Mouse (Mus musculus) hindbrain, embryonic 15.5 days (tissue): ENCODE measurements at regions not wholly inside any gene's neighbourhood (a gene's known extent, or its start where the extent isn't known, plus 50 kb on each side); places are given as distances from the start of the nearest gene placed in this dataset.
A peak's percentile ranks its signal among the peaks of the same experiment; 100 is the strongest.

Experiments
- ATAC-seq: fragments of 200-750 bp; cut with Nextera tagmentation; 2 replicates; pipeline ENCODE4 v1.8.0; 2017; ENCODE audit warnings: low read depth, moderate number of reproducible peaks, moderate TSS enrichment; ENCODE audit not compliant: low FRiP score
- H3K27ac ChIP-seq: fragments of 300-500 bp; sonication (generic); replicated peaks from 2 replicates; pipeline ENCODE4 v1.5.1; 2015; ENCODE audit warnings: mild to moderate bottlenecking, inconsistent platforms
- H3K27me3 ChIP-seq: fragments of 300-500 bp; sonication (generic); 2 replicates; pipeline ENCODE4 v1.6.1; 2015; ENCODE audit warnings: control low read depth, inconsistent platforms
- H3K36me3 ChIP-seq: fragments of 300-500 bp; sonication (generic); 2 replicates; pipeline ENCODE4 v1.6.1; 2015; ENCODE audit warnings: control low read depth, inconsistent platforms
- H3K4me1 ChIP-seq: fragments of 300-500 bp; sonication (generic); replicated peaks from 2 replicates; pipeline ENCODE4 v1.6.1; 2015; ENCODE audit warnings: control low read depth, inconsistent platforms
- H3K4me2 ChIP-seq: fragments of 300-500 bp; sonication (generic); 2 replicates; pipeline ENCODE4 v1.6.1; 2015; ENCODE audit warnings: moderate library complexity, mild to moderate bottlenecking, inconsistent platforms
- H3K4me3 ChIP-seq: fragments of 300-500 bp; sonication (generic); 2 replicates; pipeline ENCODE4 v1.5.1; 2015; ENCODE audit warnings: mild to moderate bottlenecking, inconsistent platforms
- H3K9ac ChIP-seq: fragments of 300-500 bp; sonication (generic); 2 replicates; pipeline ENCODE4 v1.6.1; 2015; ENCODE audit warnings: inconsistent platforms
- H3K9me3 ChIP-seq: fragments of 300-500 bp; sonication (generic); 2 replicates; pipeline ENCODE4 v1.6.1; 2016; ENCODE audit warnings: control low read depth, inconsistent platforms
- WGBS: fragments of 180-500 bp; shearing (Covaris S2); methylation state at CpG from one replicate; pipeline ENCODE4 v1.1.7; 2015; 5-methylcytosine and 5-hydroxymethylcytosine counted together

GRCm38 (mm10) chr7:89035138-89035996 is 368.7 kb downstream of the Tmem135 start:
- no peak overlapping the region for H3K4me2 ChIP-seq
- no peak for ATAC-seq
- H3K9ac ChIP-seq, result no peak overlapping the region
- H3K27me3 ChIP-seq, result no peaks in the 10 kb centered on the region
- no peak overlapping the region for H3K27ac ChIP-seq
- no peaks in the 10 kb centered on the region for H3K36me3 ChIP-seq
- WGBS, result 57% methylated on average over 2 of the region's 2 CpGs
- H3K4me3 ChIP-seq, result no peak overlapping the region
- H3K9me3 ChIP-seq, result no peaks in the 10 kb centered on the region
- 0 out of 2 replicates have a peak, but pooled peaks cover 3% of the 10 kb centered on the region for H3K4me1 ChIP-seq

- ATAC-seq, result no peak
- Histone ChIP-seq H3K4me1 (no peaks in the 10 kb centered on the region), H3K27me3 (no peaks in the 10 kb centered on the region), H3K27ac (no peak overlapping the region), H3K36me3 (no peaks in the 10 kb centered on the region), H3K4me3 (no peak overlapping the region), H3K9ac (no peak overlapping the region), H3K4me2 (no peak overlapping the region), H3K9me3 (no peaks in the 10 kb centered on the region)
- WGBS, result 85% methylated on average over 3 of the region's 3 CpGs
Observed at GRCm38 (mm10) chr7:89023230-89024030, 380.6 kb downstream of the Tmem135 start.

DNA sequence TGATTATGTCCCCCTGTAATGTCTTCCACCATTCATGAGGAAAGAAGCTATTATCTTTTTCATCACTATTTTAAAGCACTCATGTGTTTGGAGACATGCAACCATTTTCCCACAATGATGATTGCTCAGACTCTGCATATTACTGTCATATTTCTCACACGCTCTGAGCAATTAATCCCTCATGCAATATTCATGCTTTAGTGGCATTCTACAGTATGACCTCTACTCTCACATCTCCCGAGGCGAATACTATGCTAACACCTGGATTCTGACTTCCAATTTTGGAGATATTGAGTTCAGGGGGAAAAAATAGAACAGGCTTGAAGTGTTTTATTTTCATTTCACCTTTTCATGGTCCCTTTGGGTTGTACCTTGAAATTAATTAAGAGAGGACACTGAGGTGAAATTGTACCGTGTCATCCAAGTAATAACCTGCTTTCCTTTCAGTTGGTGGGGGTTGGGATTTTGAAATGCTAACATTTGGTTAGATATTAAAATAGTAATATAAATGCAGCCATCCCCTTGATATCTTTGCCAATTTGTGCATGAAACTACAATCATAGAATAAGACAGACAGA is 405.1 kb downstream of the Tmem135 start:
- Histone ChIP-seq H3K36me3 (no peaks in the 10 kb centered on the region), H3K4me3 (no peak overlapping the region), H3K4me2 (no peak overlapping the region), H3K9me3 (no peaks in the 10 kb centered on the region), H3K9ac (no peak overlapping the region), H3K27me3 (no peaks in the 10 kb centered on the region), H3K4me1 (no peaks in the 10 kb centered on the region), H3K27ac (no peak overlapping the region)
- WGBS, result 60% methylated on average over 4 of the region's 4 CpGs
- ATAC-seq, result peak; percentile 74

DNA sequence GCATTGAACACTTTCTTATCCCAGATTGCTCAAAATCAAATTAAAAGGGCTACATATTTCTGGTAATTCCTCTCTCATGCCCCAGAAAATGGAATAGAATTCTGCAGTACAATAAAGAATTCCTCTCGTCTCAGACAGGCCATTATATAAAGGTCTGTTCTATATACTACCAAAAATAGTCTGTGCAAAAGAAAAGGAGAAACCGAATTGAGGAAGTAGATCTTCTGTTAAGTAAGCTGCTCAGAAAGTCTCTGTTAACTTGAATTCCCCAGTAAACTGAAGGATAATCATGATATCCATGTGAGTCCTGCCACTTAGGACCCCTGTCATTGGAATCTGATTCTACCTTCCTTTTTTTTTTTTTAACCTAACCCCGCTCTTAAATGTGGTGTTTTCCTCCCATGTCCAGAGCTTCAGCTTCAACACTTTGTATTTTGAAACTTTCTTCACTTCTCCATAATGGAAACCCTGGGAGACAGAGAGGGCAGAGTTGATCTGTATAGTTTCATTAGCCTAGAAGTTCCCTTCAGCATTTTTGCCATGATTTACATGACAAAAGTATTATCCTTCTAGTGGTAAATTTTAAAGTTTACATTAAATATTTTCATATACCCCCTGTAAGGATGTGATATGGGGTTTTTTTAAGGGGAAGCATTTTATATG is 406.1 kb downstream of the Tmem135 start:
- Histone ChIP-seq H3K9ac (no peak overlapping the region), H3K36me3 (no peaks in the 10 kb centered on the region), H3K9me3 (no peaks in the 10 kb centered on the region), H3K27me3 (no peaks in the 10 kb centered on the region), H3K4me3 (no peak overlapping the region), H3K27ac (no peak overlapping the region), H3K4me1 (no peaks in the 10 kb centered on the region), H3K4me2 (no peak overlapping the region)
- ATAC-seq, result no peak
- WGBS, result 87% methylated on average over 3 of the region's 3 CpGs

DNA sequence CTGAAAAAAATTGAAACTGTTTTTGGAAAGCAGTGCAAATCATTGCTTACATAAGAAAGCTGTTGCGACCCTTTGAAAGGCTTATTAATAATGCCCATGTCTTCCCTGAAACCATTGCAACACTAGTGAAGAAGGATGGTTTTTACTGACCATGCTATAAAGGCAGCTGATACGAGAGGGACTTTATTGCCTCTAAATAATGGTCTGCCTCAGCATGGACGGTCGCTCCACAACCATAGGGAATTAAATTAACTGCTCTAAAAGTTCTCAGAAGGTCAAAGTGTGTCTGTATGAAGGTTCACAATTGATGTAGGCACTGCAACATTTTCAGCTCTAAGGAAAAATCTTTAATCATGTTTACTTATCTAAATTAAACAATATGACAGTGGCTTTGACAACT is 429.6 kb downstream of the Tmem135 start:
- Histone ChIP-seq H3K36me3 (no peaks in the 10 kb centered on the region), H3K27ac (no peak overlapping the region), H3K9me3 (no peaks in the 10 kb centered on the region), H3K4me3 (no peak overlapping the region), H3K27me3 (no peaks in the 10 kb centered on the region), H3K4me1 (no peaks in the 10 kb centered on the region), H3K9ac (no peak overlapping the region), H3K4me2 (no peak overlapping the region)
- WGBS, result 67% methylated on average over 4 of the region's 4 CpGs
- ATAC-seq, result no peak

- Histone ChIP-seq H3K27me3 (no peaks in the 10 kb centered on the region), H3K27ac (no peak overlapping the region), H3K4me1 (no peaks in the 10 kb centered on the region), H3K4me2 (no peak overlapping the region), H3K4me3 (no peak overlapping the region), H3K9me3 (no peaks in the 10 kb centered on the region), H3K36me3 (no peaks in the 10 kb centered on the region), H3K9ac (no peak overlapping the region)
- no peak for ATAC-seq
Observed at GRCm38 (mm10) chr7:88960841-88961240, 443.2 kb downstream of the Tmem135 start.

- Histone ChIP-seq H3K4me2 (no peak overlapping the region), H3K4me3 (no peak overlapping the region), H3K9ac (no peak overlapping the region), H3K36me3 (no peaks in the 10 kb centered on the region), H3K27ac (no peak overlapping the region), H3K27me3 (no peaks in the 10 kb centered on the region), H3K9me3 (no peaks in the 10 kb centered on the region), H3K4me1 (no peaks in the 10 kb centered on the region)
- 76% methylated on average over 4 of the region's 4 CpGs for WGBS
- ATAC-seq, result no peak
Observed at GRCm38 (mm10) chr7:88960190-88960589, 443.8 kb downstream of the Tmem135 start.

- no peak overlapping the region for H3K4me3 ChIP-seq
- no peak overlapping the region for H3K4me2 ChIP-seq
- ATAC-seq, result no peak
- no peaks in the 10 kb centered on the region for H3K27me3 ChIP-seq
- no peaks in the 10 kb centered on the region for H3K9me3 ChIP-seq
- WGBS, result 72% methylated on average over 6 of the region's 6 CpGs
- H3K9ac ChIP-seq, result no peak overlapping the region
- H3K36me3 ChIP-seq, result no peaks in the 10 kb centered on the region
- no peaks in the 10 kb centered on the region for H3K4me1 ChIP-seq
- H3K27ac ChIP-seq, result no peak overlapping the region
Observed at GRCm38 (mm10) chr7:88959332-88960124, 444.5 kb downstream of the Tmem135 start.

DNA sequence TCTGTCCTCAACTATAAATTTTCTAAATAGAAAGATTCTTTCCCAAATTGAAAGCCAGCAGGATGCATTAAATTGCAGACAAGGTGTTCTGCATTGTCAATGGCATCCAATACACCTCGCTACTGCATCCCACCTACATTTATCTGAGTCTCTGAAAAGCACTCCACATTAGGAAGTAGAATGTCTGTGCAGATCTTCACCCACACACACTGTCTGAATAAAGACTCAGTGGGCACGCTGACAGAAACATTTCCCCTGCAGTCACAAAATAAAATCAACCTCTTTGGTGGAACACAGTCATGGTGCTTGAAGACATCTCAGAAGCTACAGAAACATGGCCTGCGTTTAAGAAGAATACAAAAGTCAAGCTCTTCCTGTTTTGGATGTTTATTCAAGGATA is 449.0 kb downstream of the Tmem135 start:
- H3K4me3 ChIP-seq, result no peak overlapping the region
- no peak overlapping the region for H3K9ac ChIP-seq
- 73% methylated on average over 3 of the region's 3 CpGs for WGBS
- H3K9me3 ChIP-seq, result no peaks in the 10 kb centered on the region
- no peaks in the 10 kb centered on the region for H3K36me3 ChIP-seq
- no peak for ATAC-seq
- H3K27ac ChIP-seq, result no peak overlapping the region
- no peaks in the 10 kb centered on the region for H3K4me1 ChIP-seq
- H3K27me3 ChIP-seq, result no peaks in the 10 kb centered on the region
- H3K4me2 ChIP-seq, result no peak overlapping the region

DNA sequence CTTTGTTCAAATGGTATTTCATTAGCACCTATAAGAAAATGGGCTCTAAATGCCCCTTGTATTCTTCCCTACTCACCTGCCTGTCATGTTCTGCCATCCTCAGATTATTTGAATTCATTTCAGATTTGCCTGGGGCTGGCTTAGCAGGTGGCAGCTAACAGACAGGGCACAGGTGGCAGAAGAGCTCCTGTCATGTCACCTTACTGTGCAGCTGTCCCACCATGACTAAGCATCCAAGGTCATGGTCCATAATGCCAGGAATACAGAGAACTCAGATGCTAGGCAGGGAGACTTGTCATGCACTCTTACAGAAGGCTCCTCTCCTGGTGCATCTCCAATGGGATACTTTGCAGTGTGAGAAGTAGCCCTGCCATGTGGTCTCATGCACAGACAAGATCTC is 458.7 kb downstream of the Tmem135 start:
- Histone ChIP-seq H3K27ac (no peak overlapping the region), H3K36me3 (no peaks in the 10 kb centered on the region), H3K4me1 (no peaks in the 10 kb centered on the region), H3K27me3 (no peaks in the 10 kb centered on the region), H3K9ac (no peak overlapping the region), H3K4me3 (no peak overlapping the region), H3K4me2 (no peak overlapping the region), H3K9me3 (no peaks in the 10 kb centered on the region)
- ATAC-seq, result no peak

GRCm38 (mm10) chr7:88944936-88945335 is 459.1 kb downstream of the Tmem135 start:
- H3K36me3 ChIP-seq, result no peaks in the 10 kb centered on the region
- no peak overlapping the region for H3K27ac ChIP-seq
- no peak overlapping the region for H3K4me2 ChIP-seq
- whole genome bisulfite sequencing, result 34% methylated on average over 2 of the region's 2 CpGs
- no peaks in the 10 kb centered on the region for H3K4me1 ChIP-seq
- H3K9me3 ChIP-seq, result no peaks in the 10 kb centered on the region
- ATAC-seq, result no peak
- no peaks in the 10 kb centered on the region for H3K27me3 ChIP-seq
- H3K9ac ChIP-seq, result no peak overlapping the region
- H3K4me3 ChIP-seq, result no peak overlapping the region
